Mouse (Mus musculus) common myeloid progenitor, adult 5-6 weeks (primary cell): ENCODE measurements around the gene Specc1. TPM values are rescaled to one million over a fixed set of nuclear protein-coding genes. Genes with fewer than 3 reads are reported as not detected.

Experiments
- ATAC-seq: replicated peaks from 2 replicates; pipeline ENCODE4 v1.8.0; 2016; ENCODE audit warnings: low read depth, mild to moderate bottlenecking, moderate TSS enrichment, inconsistent platforms; ENCODE audit not compliant: poor library complexity, severe bottlenecking
- total RNA-seq: library from RNA; stranded (forward); fragments of 200-1000, 187-1606 nt; gene quantifications from 2 replicates; pipeline ENCODE4 v1.2.3, GENCODE M21; 2017

Gene Specc1
- total RNA-seq, 1 experiment from 2014 or later = 33.9 TPM

- ATAC-seq = no peak
These were observed 256.9 kb downstream of the Specc1 start for GRCm38 (mm10) chr11:62213384-62213989.

GRCm38 (mm10) chr11:62215107-62215506 lies 258.5 kb downstream of the Specc1 start:
- no peak for ATAC-seq

GRCm38 (mm10) chr11:62217751-62218150 lies 261.2 kb downstream of the Specc1 start:
- ATAC-seq = no peak

GRCm38 (mm10) chr11:62220756-62221510 lies 264.4 kb downstream of the Specc1 start:
- no peak for ATAC-seq

- ATAC-seq = peak; percentile 27
These were observed 266.9 kb downstream of the Specc1 start for GRCm38 (mm10) chr11:62223416-62223815.

- ATAC-seq = peak; percentile 85
These were observed 267.4 kb downstream of the Specc1 start for GRCm38 (mm10) chr11:62223962-62224361.

- no peak for ATAC-seq
These were observed 268.2 kb downstream of the Specc1 start for GRCm38 (mm10) chr11:62224797-62225196.

- no peak for ATAC-seq
These were observed 284.2 kb downstream of the Specc1 start for GRCm38 (mm10) chr11:62240631-62241261.

- ATAC-seq = no peak
These were observed 287.3 kb downstream of the Specc1 start for GRCm38 (mm10) chr11:62243871-62244270.

- ATAC-seq = no peak
These were observed 287.9 kb downstream of the Specc1 start for GRCm38 (mm10) chr11:62244471-62244870.

- ATAC-seq = no peak
These were observed 291.3 kb downstream of the Specc1 start for GRCm38 (mm10) chr11:62247759-62248400.

GRCm38 (mm10) chr11:62248401-62249244 lies 292.1 kb downstream of the Specc1 start, which contains the start of gene Adora2b:
Adora2b (plus strand) TSS chr11:62248984.
- peak; percentile 36 for ATAC-seq

GRCm38 (mm10) chr11:62249266-62250037 lies 292.9 kb downstream of the Specc1 start:
- 0 out of 2 replicates have a peak, but pooled peaks have one; percentile 7 for ATAC-seq

- ATAC-seq = peak; percentile 64
These were observed 294.5 kb downstream of the Specc1 start for GRCm38 (mm10) chr11:62251047-62251446.

GRCm38 (mm10) chr11:62253380-62253779 lies 296.8 kb downstream of the Specc1 start:
- ATAC-seq = no peak

GRCm38 (mm10) chr11:62259214-62259613 lies 302.7 kb downstream of the Specc1 start:
- ATAC-seq = no peak

GRCm38 (mm10) chr11:62263599-62263998 lies 307.0 kb downstream of the Specc1 start:
- no peak for ATAC-seq

GRCm38 (mm10) chr11:62264018-62264417 lies 307.5 kb downstream of the Specc1 start:
- ATAC-seq = no peak

- no peak for ATAC-seq
These were observed 309.1 kb downstream of the Specc1 start for GRCm38 (mm10) chr11:62265642-62266041.
